Mouse (Mus musculus) bone marrow, adult 2 months (tissue): ENCODE results near the gene Dpf2.

Experiments used
- CTCF ChIP-seq: fragments of 200-500 bp; IDR thresholded peaks from 2 replicates; pipeline ENCODE4 v1.5.1; 2011; ENCODE audit warnings: low read length, control low read depth; ENCODE audit not compliant: control insufficient read depth, insufficient read depth
- POLR2A ChIP-seq: fragments of 200-500 bp; IDR thresholded peaks from 2 replicates; pipeline ENCODE4 v1.6.1; 2011; ENCODE audit warnings: low read depth, mild to moderate bottlenecking, control low read depth, low read length, borderline replicate concordance; ENCODE audit not compliant: control insufficient read depth

DNA sequence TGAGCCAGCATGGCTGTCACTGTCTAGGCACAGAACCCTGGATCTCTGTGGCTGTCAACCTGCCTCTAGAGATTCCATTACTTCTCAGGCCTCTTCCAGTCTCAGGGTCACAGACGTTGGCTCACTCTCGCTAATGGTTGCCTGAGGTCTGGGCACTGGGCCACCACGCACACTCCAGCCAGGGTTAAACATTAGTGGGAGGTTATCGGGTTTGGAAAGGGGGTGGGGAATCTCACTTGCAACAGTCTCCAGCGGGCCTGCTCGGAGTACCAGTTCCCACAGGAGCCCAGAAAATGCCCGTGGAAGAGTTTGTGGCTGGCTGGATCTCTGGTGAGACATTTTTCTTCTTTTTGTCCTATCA, 34.5 kb downstream of the Dpf2 start:
- TF ChIP-seq CTCF (no peak), POLR2A (no peak)
